Mouse (Mus musculus) MN1 (cell line): ENCODE results near the gene Plcl2.
"Not testable (repeated sequence)": the region's sequence is repeated elsewhere in the genome, so short reads cannot be mapped to it uniquely, and the experiment has no call there.

ENCODE experiments used
- DNase-seq: peaks from one replicate; pipeline ENCODE4 v3.0.0-alpha.2; 2016; ENCODE audit warnings: low spot score

Gene Plcl2

DNA sequence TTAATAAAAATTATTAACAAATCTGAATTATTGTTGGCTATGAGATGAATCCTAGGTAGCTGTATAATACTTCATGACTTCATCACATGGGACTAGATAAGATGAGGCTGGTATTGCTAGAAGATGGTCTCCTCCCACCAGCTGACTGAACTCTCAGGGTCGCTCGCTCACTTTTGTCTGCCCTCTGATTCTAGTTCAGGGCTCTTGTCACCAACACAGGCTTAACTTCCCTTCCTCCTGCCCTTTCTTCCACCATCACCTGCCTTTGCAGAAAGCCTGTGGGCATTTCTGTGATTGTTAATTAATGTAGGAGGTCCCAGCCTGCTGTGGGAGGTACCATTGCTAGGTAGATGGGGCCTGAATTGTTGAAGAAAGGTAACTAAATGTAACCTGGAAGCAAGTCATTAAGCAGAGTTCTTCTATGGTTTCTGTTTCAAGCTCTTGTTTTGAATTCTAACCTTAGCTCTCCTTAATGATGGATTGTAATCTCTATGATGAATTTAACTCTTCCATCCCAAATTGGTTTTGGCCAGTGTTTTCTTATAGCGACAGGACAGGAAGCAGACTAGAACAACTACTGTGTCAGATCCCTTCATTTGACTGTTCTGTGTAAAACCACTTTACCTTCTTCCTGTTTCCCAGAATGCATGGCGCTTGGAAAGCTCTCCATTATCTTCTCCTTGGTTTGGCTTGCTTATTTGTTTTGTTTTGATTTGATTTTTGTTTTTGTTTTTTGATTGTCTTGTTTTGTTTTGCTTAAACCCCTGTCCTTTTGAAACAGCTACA lies 27.4 kb downstream of the Plcl2 start:
- DNase-seq = no peak

DNA sequence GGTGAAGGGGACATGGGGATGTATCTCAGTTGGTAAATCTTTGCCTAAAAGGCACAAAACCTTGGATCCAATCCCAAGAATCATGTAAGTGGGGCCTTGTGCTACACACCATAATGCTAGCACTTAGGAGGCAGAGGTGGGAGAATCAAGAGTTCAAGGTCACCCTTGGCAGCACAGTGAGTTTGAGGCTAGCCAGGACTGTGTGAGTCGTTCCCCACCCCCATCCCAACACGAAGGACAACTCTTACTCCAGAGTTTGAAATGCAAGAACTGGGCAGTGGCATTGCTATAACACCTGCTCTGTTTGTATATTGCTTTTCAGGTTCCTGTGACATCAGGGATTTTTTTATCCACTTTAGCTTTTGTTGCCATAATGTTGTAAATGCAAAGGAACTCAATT lies 28.6 kb downstream of the Plcl2 start:
- no peak for DNase-seq

DNA sequence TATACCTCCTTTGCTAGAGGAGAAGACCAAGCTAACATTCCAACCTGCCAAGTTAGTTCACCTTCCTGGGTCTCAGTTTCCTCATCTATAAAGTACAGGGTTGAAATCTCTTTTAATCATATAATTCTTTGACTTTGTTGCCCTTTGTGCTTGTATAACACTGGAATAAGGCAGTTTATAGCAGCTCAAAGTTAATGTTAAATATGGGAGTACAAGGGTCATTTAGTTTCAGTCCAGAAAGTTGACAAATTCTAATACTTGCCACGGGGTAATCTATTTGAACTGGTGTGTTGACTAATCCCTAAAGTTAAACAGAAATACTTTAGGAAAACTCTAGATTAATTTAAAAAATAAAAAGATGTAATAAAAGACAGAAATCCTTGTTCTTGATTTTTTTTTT lies 35.7 kb downstream of the Plcl2 start:
- no peak for DNase-seq

DNA sequence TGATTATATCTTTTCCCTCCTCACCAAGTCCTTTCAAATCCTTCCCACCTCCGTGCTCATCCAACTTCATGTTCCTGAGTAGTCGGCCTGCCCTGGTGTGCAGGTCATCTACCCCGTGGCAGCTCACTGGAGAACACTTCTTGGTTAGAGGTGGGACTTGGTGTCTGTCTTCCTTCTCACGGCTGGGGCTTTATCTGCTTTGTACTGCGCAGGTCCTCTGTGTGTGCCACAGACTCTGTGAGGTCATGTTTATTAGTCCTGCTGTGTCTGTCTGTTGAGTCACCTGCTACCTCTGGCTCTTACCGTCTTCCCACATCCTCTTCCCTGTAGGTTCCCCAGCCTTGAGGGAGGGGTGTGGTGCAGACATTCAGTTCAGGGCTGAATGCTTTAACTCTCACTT lies 36.1 kb downstream of the Plcl2 start:
- no peak for DNase-seq

DNA sequence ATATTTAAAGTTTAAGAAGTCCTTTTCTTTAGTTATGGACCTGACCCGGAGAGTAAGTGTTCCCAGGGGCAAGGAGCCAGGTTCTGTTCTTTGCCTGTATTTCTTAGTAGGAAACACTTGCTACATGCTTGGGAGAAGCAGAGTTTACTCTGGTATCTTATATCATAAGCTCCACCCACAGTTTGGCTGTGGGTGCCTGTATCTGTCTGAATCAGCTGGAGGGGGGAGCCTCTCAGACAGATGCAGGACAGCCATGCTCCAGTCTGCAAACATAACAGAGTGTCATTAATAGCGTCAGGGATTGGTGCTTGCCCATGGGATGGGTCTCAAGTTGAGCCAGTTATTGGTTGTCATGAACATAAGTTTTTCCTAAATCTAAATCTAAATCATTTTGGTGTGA lies 42.9 kb downstream of the Plcl2 start:
- no peak for DNase-seq

DNA sequence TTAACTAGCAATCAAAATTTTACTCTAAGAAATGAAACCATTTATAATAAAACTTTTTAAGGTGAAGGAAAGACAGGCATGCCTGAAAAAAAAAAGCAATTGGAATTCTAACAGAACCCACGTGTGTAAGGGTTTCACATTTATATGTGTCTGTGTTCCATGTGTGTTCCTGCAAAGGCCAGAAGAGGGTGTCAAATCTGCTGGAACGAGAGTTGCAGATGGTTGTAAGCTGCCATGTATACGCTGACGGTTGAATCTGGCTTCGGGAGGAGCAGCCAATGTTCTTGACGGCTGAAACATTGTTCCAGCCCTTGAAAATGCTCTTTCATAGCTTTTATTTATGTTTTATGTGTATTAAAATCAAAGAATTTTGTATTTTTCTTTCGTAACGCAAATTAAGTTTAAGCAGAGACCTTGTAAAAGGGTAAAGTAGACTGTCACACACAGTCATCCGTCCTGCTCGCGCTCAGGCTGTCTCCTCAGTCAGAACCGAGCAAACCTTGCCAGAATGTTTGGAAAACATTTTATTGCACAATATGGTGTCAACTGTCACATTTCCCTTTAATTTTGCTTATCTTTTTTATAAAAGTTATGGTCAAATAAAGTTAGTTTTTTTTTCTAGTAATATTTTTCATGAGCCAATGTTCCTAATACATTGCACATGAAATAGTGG lies 48.5 kb downstream of the Plcl2 start:
- DNase-seq = no peak

DNA sequence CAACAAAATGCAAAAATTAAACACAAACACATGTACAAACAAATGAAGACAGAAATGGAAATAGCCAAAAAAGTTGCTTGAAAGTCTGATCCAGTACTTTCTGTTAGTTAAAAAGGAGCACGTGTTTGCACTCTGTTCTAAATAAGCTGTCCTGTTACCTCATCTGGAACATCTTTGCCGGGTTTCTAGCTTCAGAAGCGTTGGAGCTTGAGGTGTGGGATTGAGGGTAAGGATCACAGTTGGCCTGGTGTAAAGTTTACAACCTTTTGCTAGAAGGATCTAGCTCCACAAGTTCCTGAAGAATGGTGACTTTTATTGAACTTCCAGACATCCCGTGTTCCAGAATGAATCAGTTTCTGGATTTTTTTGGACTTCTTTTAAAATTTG lies 49.0 kb downstream of the Plcl2 start:
- no peak for DNase-seq

DNA sequence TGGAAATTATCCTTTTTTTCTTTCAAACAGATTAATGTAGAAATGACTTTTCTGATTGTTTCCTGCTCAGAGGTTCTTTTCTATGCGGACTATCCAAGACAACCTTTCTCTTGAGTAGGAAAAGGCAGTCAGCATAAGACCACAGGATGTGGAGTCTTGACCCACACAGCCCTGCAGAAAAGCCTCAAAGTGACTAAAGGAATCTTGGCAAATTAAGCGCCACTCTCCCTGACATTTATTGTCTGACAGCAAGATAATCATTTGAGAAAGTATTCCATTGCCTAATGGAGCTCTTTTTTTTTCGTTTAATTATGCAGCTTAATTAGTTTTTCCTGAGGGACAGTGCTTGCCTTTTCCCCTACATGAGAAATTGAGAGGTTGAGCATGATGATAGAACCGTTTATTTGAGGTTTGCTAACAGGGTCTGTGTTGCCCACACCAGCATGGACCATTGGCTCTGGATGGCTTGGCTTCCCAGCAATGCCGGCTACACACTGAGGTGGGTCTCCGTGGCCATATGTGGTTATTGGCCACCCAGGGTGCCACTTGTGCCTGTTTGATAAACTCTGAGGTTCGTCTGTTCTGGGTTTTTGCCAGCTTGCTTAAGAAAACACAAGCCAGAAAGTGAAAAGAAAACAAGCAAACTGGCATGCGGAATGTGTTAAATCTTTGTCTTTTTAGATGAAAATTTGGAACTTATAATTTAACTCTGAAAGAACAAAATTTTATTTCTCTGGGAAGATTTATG lies 56.3 kb downstream of the Plcl2 start:
- no peak for DNase-seq

DNA sequence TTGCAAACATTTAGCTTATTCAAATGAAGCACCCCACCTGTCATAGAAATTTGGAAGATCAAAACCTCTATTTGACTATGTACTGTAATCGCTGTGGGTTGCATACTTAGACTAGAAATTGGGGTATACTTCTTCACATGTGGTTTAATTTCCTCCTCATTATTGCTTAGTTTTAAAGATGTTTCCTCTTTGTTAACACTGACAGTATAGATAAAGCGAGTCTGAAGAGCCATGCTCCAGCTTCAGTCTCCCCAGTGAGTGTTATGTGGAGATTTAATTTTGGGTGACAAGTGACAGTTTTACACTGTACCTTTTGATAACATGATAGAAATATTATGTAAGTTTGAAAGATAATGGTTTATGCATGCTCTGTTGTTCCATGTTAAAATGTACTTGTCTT lies 59.6 kb downstream of the Plcl2 start:
- DNase-seq = no peak

DNA sequence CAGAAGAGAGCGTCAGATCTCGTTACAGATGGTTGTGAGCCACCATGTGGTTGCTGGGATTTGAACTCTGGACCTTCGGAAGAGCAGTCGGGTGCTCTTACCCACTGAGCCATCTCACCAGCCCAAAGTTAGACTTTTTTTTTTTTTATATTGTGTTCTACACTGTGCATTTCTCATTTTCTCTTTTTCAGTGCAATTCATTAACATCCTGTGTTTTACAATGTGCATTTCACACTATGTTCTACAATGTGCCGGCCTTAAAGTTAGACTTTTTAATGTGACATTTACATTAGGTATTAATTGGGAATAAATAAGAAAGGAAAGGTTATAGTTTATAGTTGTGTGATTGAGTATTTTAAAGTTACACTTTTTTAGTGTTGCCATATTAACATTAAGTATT lies 61.0 kb downstream of the Plcl2 start:
- DNase-seq = not testable (repeated sequence)

DNA sequence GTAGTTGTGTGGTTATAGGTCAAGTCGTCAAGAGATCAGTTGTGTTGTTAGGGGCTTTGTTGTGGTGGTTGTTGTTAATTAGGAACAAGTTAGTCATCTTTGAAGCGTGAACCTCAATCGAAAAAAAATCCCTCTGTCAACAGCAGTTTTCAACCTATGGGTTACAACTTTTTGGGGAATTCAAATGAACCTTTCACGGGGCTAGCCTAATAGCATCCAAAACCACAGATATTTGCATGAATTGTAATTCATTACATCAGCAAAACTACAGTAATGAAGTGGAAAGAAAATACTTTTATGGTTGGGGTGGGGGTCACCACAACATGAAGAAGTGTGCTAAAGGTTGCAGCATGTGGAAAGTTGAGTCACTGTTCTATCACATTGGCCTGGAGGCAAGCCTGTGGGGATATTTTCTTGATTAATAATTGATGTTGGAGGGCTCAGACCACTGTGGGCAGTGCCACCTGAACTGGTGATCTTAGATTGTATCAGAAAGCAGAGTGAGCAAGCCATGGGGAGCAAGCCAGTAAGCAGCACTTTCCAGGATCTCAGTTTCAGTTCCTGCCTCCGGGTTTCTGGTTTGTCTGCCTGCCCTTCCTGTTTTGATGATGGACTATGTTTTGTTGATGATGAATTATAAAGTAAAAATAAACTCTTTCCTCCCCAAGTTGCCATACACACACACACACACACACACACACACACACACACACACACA lies 61.6 kb downstream of the Plcl2 start:
- DNase-seq = no peak

DNA sequence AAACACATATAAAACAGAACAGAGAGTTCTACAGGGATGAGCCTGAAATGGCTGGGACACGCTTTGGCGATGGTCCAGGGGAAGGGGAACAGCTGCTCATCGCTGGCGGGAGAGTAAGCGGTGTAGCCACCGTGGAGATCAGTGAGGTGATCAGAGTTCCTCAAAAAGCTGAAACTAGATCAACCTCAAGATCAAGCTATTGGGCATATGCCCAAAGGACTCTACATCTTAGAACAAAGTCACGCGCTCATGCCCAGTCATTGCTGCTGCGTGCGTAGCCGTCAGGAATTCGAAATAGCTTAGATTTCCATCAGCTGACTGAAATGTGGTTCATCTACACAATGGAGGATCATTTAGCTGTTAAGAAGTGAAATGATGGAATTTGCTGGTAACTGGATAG lies 65.0 kb downstream of the Plcl2 start:
- DNase-seq = no peak

DNA sequence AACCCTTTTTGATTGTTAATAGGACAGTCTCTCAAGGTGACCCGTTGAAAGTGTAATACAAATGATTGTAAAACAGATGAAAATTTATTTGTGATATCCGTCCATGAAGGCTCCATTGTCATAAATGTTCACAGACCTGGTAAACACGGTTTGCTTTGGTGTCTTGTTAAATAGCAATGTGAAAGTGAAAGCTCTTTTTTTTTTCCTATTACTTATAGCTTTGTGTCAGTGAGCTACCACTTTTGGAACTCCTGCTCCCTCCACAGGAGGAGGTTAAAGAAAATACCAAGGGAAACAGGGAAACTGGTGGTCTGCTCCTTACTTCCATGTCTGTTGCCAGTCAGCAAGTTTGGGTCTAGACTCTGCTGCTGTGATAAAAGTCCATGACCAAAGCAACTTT lies 71.2 kb downstream of the Plcl2 start:
- DNase-seq = no peak

DNA sequence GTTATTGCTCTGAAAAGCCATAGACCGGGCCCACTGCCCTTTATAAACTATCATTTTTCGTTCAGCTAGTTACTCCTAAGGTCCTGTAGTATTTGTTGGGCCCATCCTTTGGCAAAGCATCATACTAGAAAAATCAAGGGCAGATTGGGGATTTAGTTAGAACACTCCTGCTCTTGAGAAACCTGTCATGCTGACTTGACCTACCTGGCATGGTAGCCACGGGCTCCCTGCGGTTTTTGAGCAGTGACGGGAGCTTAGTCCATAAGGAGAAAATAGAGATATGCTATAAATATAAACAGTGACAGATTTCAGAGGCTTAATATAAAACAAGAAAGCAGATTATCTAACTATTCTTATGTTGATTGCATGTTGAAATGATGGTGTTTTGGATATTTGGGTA lies 77.6 kb downstream of the Plcl2 start:
- DNase-seq = no peak

DNA sequence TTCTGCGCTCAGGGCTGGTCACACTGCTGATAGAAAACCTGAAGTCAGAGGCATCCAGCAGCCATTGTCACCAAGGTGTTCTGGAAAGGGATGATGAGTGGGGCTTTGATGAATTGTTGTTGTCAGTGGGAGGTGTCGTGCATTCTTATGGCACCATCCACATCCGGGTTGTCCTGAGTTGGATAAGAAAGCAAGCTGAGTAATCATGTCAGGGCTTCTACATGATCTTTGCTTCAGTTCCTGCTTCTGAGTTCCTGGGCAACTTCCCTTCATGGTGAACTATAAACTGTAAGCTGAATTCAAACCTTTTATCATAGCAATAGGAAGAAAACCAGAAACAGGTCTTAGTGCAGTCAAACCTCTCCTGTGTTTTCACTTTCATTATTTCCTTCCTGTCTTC lies 78.7 kb downstream of the Plcl2 start:
- DNase-seq = no peak

DNA sequence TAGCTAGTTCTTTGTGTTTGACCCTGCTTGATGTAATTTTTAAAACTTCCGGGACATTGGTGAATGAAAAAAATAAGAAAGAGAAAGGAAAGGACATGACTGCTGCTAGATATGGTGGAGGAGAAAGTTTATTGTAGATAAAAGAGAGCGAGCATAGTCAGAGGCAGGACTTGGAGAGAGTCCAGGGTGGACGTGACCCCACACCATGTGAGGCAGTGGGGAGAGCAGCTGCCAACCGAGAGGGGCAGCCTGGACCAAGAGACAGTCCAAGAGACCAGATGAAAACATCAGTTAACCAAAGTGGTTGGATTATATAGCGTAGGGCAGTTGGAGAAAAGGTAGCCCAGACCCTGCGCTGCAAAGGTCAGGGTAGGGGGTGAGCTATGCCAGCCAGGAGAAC lies 91.0 kb downstream of the Plcl2 start:
- no peak for DNase-seq

DNA sequence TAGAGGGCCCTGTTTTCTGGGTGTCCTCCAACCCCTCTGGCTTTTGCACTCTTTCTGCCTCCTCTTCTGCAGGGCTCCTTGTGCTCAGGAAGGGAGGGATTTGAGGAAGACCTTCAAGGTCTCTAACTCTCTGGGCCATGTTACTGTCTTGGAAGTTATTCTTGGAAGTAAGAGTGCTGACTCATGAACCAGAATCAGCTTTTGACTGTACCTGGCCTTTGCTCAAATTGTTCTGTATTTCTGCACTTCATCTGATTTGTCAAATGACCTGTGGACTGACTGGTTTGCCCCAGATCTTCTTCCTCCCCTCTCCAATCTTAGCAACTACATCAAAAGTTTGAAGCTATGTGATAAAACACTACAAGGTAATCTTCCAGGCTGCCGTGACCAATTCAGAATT lies 91.5 kb downstream of the Plcl2 start:
- no peak for DNase-seq

DNA sequence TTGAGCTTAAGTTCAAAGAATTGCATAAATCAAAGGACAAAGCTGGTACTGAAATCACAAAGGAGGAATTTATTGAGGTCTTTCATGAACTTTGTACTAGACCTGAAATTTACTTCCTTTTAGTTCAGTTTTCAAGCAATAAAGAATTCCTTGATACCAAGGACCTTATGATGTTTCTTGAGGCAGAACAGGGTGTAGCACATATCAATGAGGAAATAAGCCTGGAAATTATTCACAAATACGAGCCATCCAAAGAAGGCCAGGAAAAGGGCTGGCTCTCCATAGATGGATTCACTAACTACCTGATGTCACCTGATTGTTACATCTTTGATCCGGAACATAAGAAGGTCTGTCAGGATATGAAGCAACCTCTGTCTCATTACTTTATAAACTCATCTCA lies 97.7 kb downstream of the Plcl2 start:
- no peak for DNase-seq

DNA sequence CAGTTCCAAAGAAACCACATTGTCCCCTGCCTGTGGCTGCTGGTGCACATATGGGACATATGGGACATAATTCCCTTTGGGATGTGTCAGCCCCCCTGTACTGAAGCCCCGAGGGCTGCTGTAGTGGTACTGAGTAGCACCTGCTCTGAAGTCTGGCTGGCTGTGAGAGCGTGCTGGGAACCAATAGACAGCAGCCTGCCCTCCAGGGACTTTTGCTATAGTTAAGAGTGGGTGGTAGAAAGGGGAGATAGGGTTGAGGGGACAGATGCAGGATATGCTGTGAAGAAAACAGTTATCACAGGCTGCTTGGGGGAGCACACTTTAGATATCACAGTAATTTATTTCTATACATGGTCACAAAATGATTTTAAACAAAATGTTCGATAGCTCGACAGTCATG lies 100.7 kb downstream of the Plcl2 start:
- DNase-seq = no peak

DNA sequence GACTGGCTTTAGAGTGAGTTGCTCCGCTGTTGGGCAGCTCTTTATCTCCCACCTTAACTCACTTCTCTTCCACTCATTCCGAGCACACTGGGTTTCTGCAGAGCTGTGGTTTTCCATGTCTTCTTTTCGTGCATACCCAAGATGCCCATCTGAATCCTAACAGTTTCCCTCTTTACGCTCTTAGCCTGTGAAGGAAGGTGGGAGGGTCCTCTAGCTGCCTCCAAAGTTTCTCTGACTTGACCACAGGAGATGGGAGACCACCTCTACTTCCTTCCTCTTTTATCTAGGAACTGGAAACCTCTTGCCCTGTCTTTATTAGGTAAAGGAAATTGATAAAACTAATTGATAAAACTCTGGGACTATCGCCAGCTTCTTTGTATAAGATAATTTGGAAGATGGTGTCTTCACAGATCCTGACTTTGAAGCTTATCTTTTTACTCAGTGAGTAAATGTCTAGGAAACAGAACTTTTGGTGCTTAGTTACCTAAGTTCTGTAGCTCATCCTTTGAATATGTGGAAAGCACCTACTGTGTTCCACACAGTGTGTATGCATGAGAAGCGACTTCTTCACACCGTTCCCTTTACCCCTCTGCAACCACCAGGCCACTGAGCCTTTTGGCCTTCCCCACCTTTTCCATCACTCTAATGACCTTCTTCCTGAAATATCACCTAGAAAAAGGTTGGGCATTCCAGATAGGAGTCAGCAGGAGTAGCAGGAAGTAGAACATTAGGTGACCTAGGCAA lies 111.8 kb downstream of the Plcl2 start:
- DNase-seq = no peak

DNA sequence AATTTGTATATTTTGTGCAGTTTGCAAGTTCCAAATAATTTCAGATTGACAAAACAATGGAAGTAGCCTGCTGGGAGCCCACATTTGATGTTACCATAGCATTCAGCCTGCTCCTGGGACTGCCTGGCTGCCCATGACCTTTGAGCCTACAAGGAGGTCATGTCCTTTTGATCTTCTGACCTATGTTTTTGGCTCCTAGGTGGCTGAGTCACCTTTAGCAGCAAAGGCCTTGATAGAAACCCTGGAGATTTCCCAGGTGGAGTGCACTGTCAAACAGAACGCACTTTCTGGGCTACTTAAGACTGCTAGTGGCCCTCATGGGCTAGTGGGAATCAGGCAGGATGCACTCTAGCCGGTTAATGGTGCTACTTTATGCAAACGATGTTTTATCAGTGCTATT lies 112.8 kb downstream of the Plcl2 start:
- no peak for DNase-seq

DNA sequence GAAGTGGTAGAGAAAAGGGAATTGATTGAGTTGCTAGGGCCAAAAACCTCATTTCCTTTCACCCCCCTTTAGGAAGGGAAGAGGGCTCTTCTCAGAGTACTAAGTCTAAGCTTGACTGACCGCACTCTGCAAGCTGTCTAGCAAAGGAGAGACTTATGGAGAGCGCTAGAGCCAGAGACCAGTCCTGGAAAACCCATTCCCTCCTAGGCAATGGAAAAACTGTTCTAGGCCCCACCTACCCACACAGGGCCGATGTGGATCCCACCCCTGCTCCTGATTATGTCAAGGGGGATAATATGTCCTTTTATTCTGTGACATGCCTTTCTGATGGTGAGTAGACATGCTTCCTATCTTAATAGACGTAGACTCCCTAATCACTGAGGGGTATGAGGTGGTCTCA lies 116.4 kb downstream of the Plcl2 start:
- DNase-seq = no peak
